Mouse (Mus musculus) CH12.LX (cell line): Measurements from ENCODE around the gene Ap1m1. TPM values are rescaled to one million over a fixed set of nuclear protein-coding genes. Genes with fewer than 3 reads are reported as not detected.

Source experiments
- DNase-seq: peaks from one replicate; pipeline ENCODE4 v3.0.0-alpha.2; 2013; ENCODE audit errors: extremely low read depth
- H3K27ac ChIP-seq: 2 replicates; pipeline ENCODE4 v1.5.1; 2012; ENCODE audit warnings: low read depth, mild to moderate bottlenecking, control low read depth, moderate library complexity; ENCODE audit not compliant: insufficient read depth
- H3K27me3 ChIP-seq: replicated peaks from 2 replicates; pipeline ENCODE3; 2012; ENCODE audit warnings: inconsistent platforms
- H3K36me3 ChIP-seq, 2 experiments: replicated peaks in 1 of 2; 2 replicates each; pipeline versions ENCODE3 to v1.6.1; 2012; ENCODE audit warnings: inconsistent platforms in 1 of 2, low read length in 1 of 2, mild to moderate bottlenecking in 1 of 2, mixed read lengths in 1 of 2, moderate library complexity in 1 of 2; ENCODE audit not compliant: control insufficient read depth in 1 of 2, insufficient read depth in 1 of 2
- H3K4me1 ChIP-seq, 2 experiments: 2 replicates each; pipeline ENCODE4 v1.6.1; 2012; ENCODE audit warnings: inconsistent platforms in 1 of 2, moderate library complexity in 1 of 2; ENCODE audit not compliant: insufficient read depth in 2 of 2, control insufficient read depth in 1 of 2
- H3K4me2 ChIP-seq: 2 replicates; pipeline ENCODE4 v1.6.1; 2012; ENCODE audit warnings: low read depth, mild to moderate bottlenecking, control low read depth; ENCODE audit not compliant: poor library complexity, insufficient read depth, severe bottlenecking
- H3K4me3 ChIP-seq, 3 experiments: fragments of 150-350 bp in 1 of 3; sonication (generic) in 1 of 3; replicated peaks in 1 of 3; 2 replicates each; pipeline versions ENCODE3 to v1.5.1; 2011 to 2012; ENCODE audit warnings: low read depth in 2 of 3, low read length in 2 of 3, mild to moderate bottlenecking in 2 of 3, moderate library complexity in 2 of 3, control low read depth in 1 of 3, improper control_type of control experiment in 1 of 3, inconsistent platforms in 1 of 3, mixed read lengths in 1 of 3; ENCODE audit not compliant: poor library complexity in 1 of 3
- H3K79me2 ChIP-seq: replicated peaks from 2 replicates; pipeline ENCODE4 v1.6.1; 2012; ENCODE audit warnings: mild to moderate bottlenecking, moderate library complexity; ENCODE audit not compliant: control insufficient read depth, poor library complexity, insufficient read depth, severe bottlenecking; ENCODE audit errors: extremely low read depth
- H3K9ac ChIP-seq: 2 replicates; pipeline ENCODE4 v1.6.1; 2012; ENCODE audit warnings: low read depth, mild to moderate bottlenecking, control low read depth, moderate library complexity; ENCODE audit not compliant: insufficient read depth
- H3K9me3 ChIP-seq: replicated peaks from 2 replicates; pipeline ENCODE3; 2012; ENCODE audit warnings: low read length, inconsistent platforms, mixed read lengths
- BHLHE40 ChIP-seq: IDR thresholded peaks from 2 replicates; pipeline ENCODE4 v1.6.1; 2011; ENCODE audit warnings: mild to moderate bottlenecking, low read depth, low read length, improper control_type of control experiment
- CHD1 ChIP-seq: IDR thresholded peaks from 2 replicates; pipeline ENCODE4 v1.6.1; 2012; ENCODE audit warnings: low read depth, low read length, improper control_type of control experiment, inconsistent platforms
- CHD2 ChIP-seq: IDR thresholded peaks from 2 replicates; pipeline ENCODE4 v1.6.1; 2011; ENCODE audit warnings: low read length, improper control_type of control experiment
- E2F4 ChIP-seq: IDR thresholded peaks from 2 replicates; pipeline ENCODE4 v1.6.1; 2011; ENCODE audit warnings: low read depth, low read length, improper control_type of control experiment; ENCODE audit not compliant: insufficient replicate concordance
- ELF1 ChIP-seq: IDR thresholded peaks from 2 replicates; pipeline ENCODE4 v1.6.1; 2014; ENCODE audit warnings: low read depth, mild to moderate bottlenecking, inconsistent platforms, low read length, improper control_type of control experiment
- ETS1 ChIP-seq: conservative IDR thresholded peaks from 2 replicates; pipeline ENCODE4 v1.6.1; 2012; ENCODE audit warnings: low read depth, mild to moderate bottlenecking, inconsistent platforms, low read length, improper control_type of control experiment, moderate library complexity
- HCFC1 ChIP-seq: IDR thresholded peaks from 2 replicates; pipeline ENCODE4 v1.6.1; 2012; ENCODE audit warnings: low read depth, mild to moderate bottlenecking, inconsistent platforms, low read length, improper control_type of control experiment
- JUN ChIP-seq: IDR thresholded peaks from 2 replicates; pipeline ENCODE4 v1.6.1; 2011; ENCODE audit warnings: low read depth, mild to moderate bottlenecking, low read length, improper control_type of control experiment, moderate library complexity; ENCODE audit not compliant: insufficient read depth
- JUND ChIP-seq: conservative IDR thresholded peaks from 2 replicates; pipeline ENCODE4 v1.6.1; 2011; ENCODE audit warnings: low read depth, low read length, improper control_type of control experiment
- KAT2A ChIP-seq: IDR thresholded peaks from 2 replicates; pipeline ENCODE4 v1.6.1; 2012; ENCODE audit warnings: low read length, improper control_type of control experiment, inconsistent platforms; ENCODE audit not compliant: insufficient replicate concordance
- MAX ChIP-seq: IDR thresholded peaks from 2 replicates; pipeline ENCODE4 v1.6.1; 2011; ENCODE audit warnings: low read length, improper control_type of control experiment
- MAZ ChIP-seq: IDR thresholded peaks from 2 replicates; pipeline ENCODE4 v1.6.1; 2012; ENCODE audit warnings: low read depth, mild to moderate bottlenecking, inconsistent platforms, low read length, improper control_type of control experiment, moderate library complexity
- MEF2A ChIP-seq: IDR thresholded peaks from 2 replicates; pipeline ENCODE4 v1.6.1; 2014; ENCODE audit warnings: low read depth, mild to moderate bottlenecking, inconsistent platforms, low read length, improper control_type of control experiment, borderline replicate concordance
- MXI1 ChIP-seq: IDR thresholded peaks from 2 replicates; pipeline ENCODE4 v1.6.1; 2011; ENCODE audit warnings: mild to moderate bottlenecking, low read depth, low read length, improper control_type of control experiment
- MYC ChIP-seq: IDR thresholded peaks from 2 replicates; pipeline ENCODE4 v1.6.1; 2011; ENCODE audit warnings: low read depth, mild to moderate bottlenecking, improper control_type of control experiment, low read length
- NELFE ChIP-seq: IDR thresholded peaks from 2 replicates; pipeline ENCODE4 v1.6.1; 2011; ENCODE audit warnings: low read depth, low read length, improper control_type of control experiment
- NRF1 ChIP-seq: IDR thresholded peaks from 2 replicates; pipeline ENCODE4 v1.6.1; 2014; ENCODE audit warnings: low read depth, mild to moderate bottlenecking, inconsistent platforms, low read length, improper control_type of control experiment, moderate library complexity
- POLR2AphosphoS2 ChIP-seq: IDR thresholded peaks from 2 replicates; pipeline ENCODE4 v1.6.1; 2011; ENCODE audit warnings: low read depth, low read length, improper control_type of control experiment
- SIN3A ChIP-seq: IDR thresholded peaks from 2 replicates; pipeline ENCODE4 v1.6.1; 2012; ENCODE audit warnings: low read length, improper control_type of control experiment, inconsistent platforms
- SMC3 ChIP-seq: IDR thresholded peaks from 2 replicates; pipeline ENCODE4 v1.6.1; 2011; ENCODE audit warnings: low read depth, low read length, improper control_type of control experiment
- TCF12 ChIP-seq: IDR thresholded peaks from 2 replicates; pipeline ENCODE4 v1.6.1; 2014; ENCODE audit warnings: low read depth, mild to moderate bottlenecking, inconsistent platforms, low read length, improper control_type of control experiment
- USF1 ChIP-seq: IDR thresholded peaks from 2 replicates; pipeline ENCODE4 v1.6.1; 2014; ENCODE audit warnings: low read depth, mild to moderate bottlenecking, inconsistent platforms, low read length, improper control_type of control experiment
- USF2 ChIP-seq: conservative IDR thresholded peaks from 2 replicates; pipeline ENCODE4 v1.6.1; 2011; ENCODE audit warnings: low read depth, low read length, improper control_type of control experiment
- ZKSCAN1 ChIP-seq: IDR thresholded peaks from 2 replicates; pipeline ENCODE4 v1.6.1; 2012; ENCODE audit warnings: low read depth, inconsistent platforms, low read length, improper control_type of control experiment, borderline replicate concordance
- dilution Hi-C: fragments of 300-500 bp; cut with MboI; formaldehyde crosslinking; loops from 2 replicates; pipeline ENCODE4 v1.14.3; 2020; ENCODE audit warnings: low sequenced_read_pairs; ENCODE audit not compliant: extremely low pct_unique_long_range_greater_than_20kb, extremely low pct_ligation_motif_present
- in situ Hi-C: fragments of 300-500 bp; cut with MboI; formaldehyde crosslinking; loops from 3 replicates; pipeline ENCODE4 v1.14.3; 2019; ENCODE audit warnings: low sequenced_read_pairs, low pct_ligation_motif_present, low pct_unique_long_range_greater_than_20kb, mixed read lengths
- polyA plus RNA-seq: library from polyadenylated mRNA; unstranded; fragments of >175 nt; gene quantifications from 2 replicates; pipeline ENCODE4 v1.2.1, GENCODE M21; 2012; ENCODE audit warnings: low read depth; ENCODE audit not compliant: insufficient read length
- total RNA-seq, 2 experiments: library from RNA; depleted of rRNA; stranded (reverse); fragments of 300-350 nt in 1 of 2; fragments of >200 nt in 1 of 2; gene quantifications; 2 replicates each; pipeline ENCODE4 v1.2.3; 2012 to 2014

Ap1m1 gene
- total and polyA plus RNA-seq, 3 experiments: 20.1 to 86.1 (median 30.3) TPM

DNA sequence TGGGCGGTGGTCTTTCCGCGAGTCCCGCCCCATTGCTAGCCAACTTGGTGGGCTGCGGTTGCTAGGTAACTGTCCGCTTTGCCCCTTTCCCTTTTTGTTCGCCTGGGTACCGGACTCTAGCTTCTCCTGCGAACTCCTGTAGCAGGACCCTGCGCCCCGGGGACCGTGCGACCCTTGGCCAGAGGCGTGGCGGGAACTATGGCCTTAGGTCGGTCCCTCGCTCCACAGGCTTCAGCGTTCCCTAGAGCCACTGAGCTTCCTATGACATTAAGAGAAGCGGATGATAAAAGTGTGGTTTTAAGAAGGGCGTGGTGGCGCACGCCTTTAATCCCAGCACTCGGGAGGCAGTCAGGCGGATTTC, 565 bp downstream of the Ap1m1 start:
- TF ChIP-seq ETS1: no peak
- TF ChIP-seq JUND: no peak
- TF ChIP-seq SIN3A: no peak
- no peak for TF ChIP-seq NELFE
- TF ChIP-seq CHD1: no peak
- TF ChIP-seq KAT2A: no peak
- TF ChIP-seq USF2: no peak
- no peak for TF ChIP-seq POLR2AphosphoS2
- TF ChIP-seq, all 38 proteins: peak for 0
- DNase-seq: no peak
- Histone ChIP-seq H3K79me2 (peaks cover 9% of the 10 kb centered on the region; the same call in 1 of the 2 replicates), H3K4me3 (peak overlapping the region; percentile 81 to 92 (median 81)), H3K9me3 (no peaks in the 10 kb centered on the region), H3K27ac (peak overlapping the region; percentile 84), H3K36me3 (peaks cover 5 to 32% of the 10 kb centered on the region in 2 experiments), H3K4me1 (peaks cover 4 to 41% of the 10 kb centered on the region in 2 experiments), H3K9ac (peak overlapping the region; percentile 39), H3K4me2 (peak overlapping the region; percentile 45), H3K27me3 (no peaks in the 10 kb centered on the region)
- in situ Hi-C loops (no loop called here), dilution Hi-C loops (no loop called here)

DNA sequence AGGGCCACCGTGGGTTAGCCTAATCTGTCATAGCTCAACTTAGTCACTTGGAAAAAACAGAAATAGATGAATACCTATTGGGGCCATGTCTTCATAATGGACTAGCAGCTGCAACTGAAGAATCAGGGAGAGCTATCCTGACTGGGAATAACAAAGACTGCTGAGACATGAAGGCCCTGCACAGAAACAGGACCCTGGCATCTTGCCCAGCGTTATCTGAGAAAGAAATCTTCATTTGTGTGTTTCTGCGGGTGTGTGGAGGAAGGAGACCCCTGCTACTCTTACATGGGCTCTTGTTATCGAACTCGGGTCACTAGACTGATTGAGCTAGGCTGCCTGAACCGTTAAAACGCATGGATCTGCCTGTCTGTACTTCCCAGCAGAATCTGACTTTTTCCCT, 1.1 kb downstream of the Ap1m1 start:
- TF ChIP-seq MYC: no peak
- no peak for TF ChIP-seq JUN
- TF ChIP-seq TCF12: no peak
- TF ChIP-seq CHD2: no peak
- no peak for TF ChIP-seq HCFC1
- TF ChIP-seq MEF2A: no peak
- TF ChIP-seq KAT2A: no peak
- no peak for TF ChIP-seq MAX
- no peak for TF ChIP-seq ELF1
- no peak for TF ChIP-seq USF1
- no peak for TF ChIP-seq ZKSCAN1
- TF ChIP-seq BHLHE40: no peak
- TF ChIP-seq USF2: no peak
- TF ChIP-seq NRF1: no peak
- TF ChIP-seq MXI1: no peak
- no peak for TF ChIP-seq SMC3
- no peak for TF ChIP-seq MAZ
- TF ChIP-seq E2F4: no peak
- H3K4me3 ChIP-seq: peak overlapping the region; percentile 81 to 92 (median 81)

More for the DNA sequence above, 1.1 kb downstream of the Ap1m1 start:
- DNase-seq: no peak
- peak overlapping the region; percentile 45 for H3K4me2 ChIP-seq
- H3K9ac ChIP-seq: peak overlapping the region; percentile 39
- H3K4me1 ChIP-seq: peaks cover 4 to 41% of the 10 kb centered on the region in 2 experiments
- no peaks in the 10 kb centered on the region for H3K27me3 ChIP-seq
- H3K36me3 ChIP-seq: peaks cover 5 to 35% of the 10 kb centered on the region in 2 experiments
- in situ Hi-C loops: no loop called here
- H3K27ac ChIP-seq: no peak overlapping the region
- peaks cover 9% of the 10 kb centered on the region; the same call in 1 of the 2 replicates for H3K79me2 ChIP-seq
- dilution Hi-C loops: no loop called here
- H3K9me3 ChIP-seq: no peaks in the 10 kb centered on the region
